Mouse (Mus musculus) neural tube, embryonic 15.5 days (tissue): Measurements from ENCODE around the gene Rabac1. TPM values are rescaled to one million over a fixed set of nuclear protein-coding genes. Genes with fewer than 3 reads are reported as not detected.

Source experiments
- ATAC-seq: fragments of 200-750 bp; cut with Nextera tagmentation; 2 replicates; pipeline ENCODE4 v1.8.0; 2017; ENCODE audit warnings: mild to moderate bottlenecking, moderate TSS enrichment, moderate library complexity; ENCODE audit not compliant: low FRiP score
- H3K27ac ChIP-seq: fragments of 300-500 bp; sonication (generic); replicated peaks from 2 replicates; pipeline ENCODE4 v1.5.1; 2015; ENCODE audit warnings: mild to moderate bottlenecking, inconsistent platforms
- H3K27me3 ChIP-seq: fragments of 300-500 bp; sonication (generic); replicated peaks from 2 replicates; pipeline ENCODE4 v1.6.1; 2015; ENCODE audit warnings: inconsistent platforms
- H3K36me3 ChIP-seq: fragments of 300-500 bp; sonication (generic); 2 replicates; pipeline ENCODE4 v1.6.1; 2015; ENCODE audit warnings: inconsistent platforms
- H3K4me1 ChIP-seq: fragments of 300-500 bp; sonication (generic); 2 replicates; pipeline ENCODE4 v1.6.1; 2015; ENCODE audit warnings: inconsistent platforms
- H3K4me2 ChIP-seq: fragments of 300-500 bp; sonication (generic); 2 replicates; pipeline ENCODE4 v1.6.1; 2015; ENCODE audit warnings: inconsistent platforms, mild to moderate bottlenecking, moderate library complexity
- H3K4me3 ChIP-seq: fragments of 300-500 bp; sonication (generic); replicated peaks from 2 replicates; pipeline ENCODE4 v1.5.1; 2015; ENCODE audit warnings: mild to moderate bottlenecking, inconsistent platforms
- H3K9ac ChIP-seq: fragments of 300-500 bp; sonication (generic); replicated peaks from 2 replicates; pipeline ENCODE4 v1.6.1; 2015; ENCODE audit warnings: mild to moderate bottlenecking, inconsistent platforms
- H3K9me3 ChIP-seq: fragments of 300-500 bp; sonication (generic); replicated peaks from 2 replicates; pipeline ENCODE4 v1.6.1; 2016; ENCODE audit warnings: inconsistent platforms
- WGBS: fragments of 180-500 bp; shearing (Covaris S2); methylation state at CpG from one replicate; pipeline ENCODE4 v1.1.7; 2015; ENCODE audit warnings: mixed read lengths; 5-methylcytosine and 5-hydroxymethylcytosine counted together
- polyA plus RNA-seq: library from polyadenylated mRNA; unstranded; fragments of >200 nt; fragmentation: Nextera tagmentation; extraction: Ambion mirVana; gene quantifications from 2 replicates; pipeline ENCODE4 v1.2.1, GENCODE M21; 2015

Gene Rabac1
- polyA plus RNA-seq, 1 experiment from 2014 or later = 336 TPM

- Histone ChIP-seq H3K4me3 (peak overlapping the region; percentile 78), H3K27ac (peak overlapping the region; percentile 95), H3K4me1 (peaks cover 68% of the 10 kb centered on the region), H3K9ac (peak overlapping the region; percentile 83), H3K27me3 (no peaks in the 10 kb centered on the region), H3K4me2 (peak overlapping the region; percentile 57), H3K9me3 (no peaks in the 10 kb centered on the region), H3K36me3 (peaks cover 13% of the 10 kb centered on the region)
- ATAC-seq = no peak
- 42% methylated on average over 7 of the region's 9 CpGs for WGBS
Observed at GRCm38 (mm10) chr7:25004806-25005205, 32.3 kb upstream of the Rabac1 start.

- peaks cover 59% of the 10 kb centered on the region for H3K4me1 ChIP-seq
Observed at GRCm38 (mm10) chr7:25003820-25004388, 31.4 kb upstream of the Rabac1 start.

DNA sequence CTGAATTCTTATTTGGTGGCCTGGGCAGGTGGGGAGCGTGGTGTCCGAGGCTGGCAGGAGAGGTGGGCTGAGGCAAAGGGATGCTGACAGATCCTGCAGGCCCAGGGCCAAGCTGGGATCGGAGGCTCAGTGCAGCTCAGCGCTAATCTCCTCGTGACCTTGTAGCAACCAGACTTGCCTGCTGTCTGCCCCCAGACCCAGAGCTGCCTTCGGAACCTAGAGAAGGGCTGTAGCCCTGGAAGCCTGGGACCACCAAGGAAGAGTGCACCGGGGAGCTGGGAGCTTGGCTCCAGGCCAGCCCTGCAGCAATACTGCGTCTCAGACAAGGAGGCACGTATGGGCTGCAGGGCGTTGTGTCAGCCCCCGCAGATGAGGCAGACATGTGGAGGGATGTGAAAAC lies 30.7 kb upstream of the Rabac1 start:
- H3K9ac ChIP-seq = peak overlapping the region; percentile 44
- H3K4me3 ChIP-seq = peak overlapping the region; percentile 78
- peaks cover 53% of the 10 kb centered on the region for H3K4me1 ChIP-seq
- H3K9me3 ChIP-seq = no peaks in the 10 kb centered on the region
- 31% methylated on average over 11 of the region's 11 CpGs for WGBS
- H3K36me3 ChIP-seq = peaks cover 24% of the 10 kb centered on the region
- no peaks in the 10 kb centered on the region for H3K27me3 ChIP-seq
- peak overlapping the region; percentile 28; the same call in 1 of the 2 replicates for H3K27ac ChIP-seq
- ATAC-seq = no peak
- H3K4me2 ChIP-seq = peak overlapping the region; percentile 57

More at GRCm38 (mm10) chr7:25003820-25004388, 31.4 kb upstream of the Rabac1 start:
- 74% methylated on average over 8 of the region's 8 CpGs for WGBS
- Histone ChIP-seq H3K9me3 (no peaks in the 10 kb centered on the region), H3K36me3 (peaks cover 19% of the 10 kb centered on the region), H3K4me3 (peak overlapping the region; percentile 78), H3K4me2 (peak overlapping the region; percentile 57), H3K27me3 (no peaks in the 10 kb centered on the region), H3K9ac (peak overlapping the region; percentile 83), H3K27ac (peak overlapping the region; percentile 95)
- ATAC-seq = no peak

- H3K4me2 ChIP-seq = no peak overlapping the region
- H3K4me1 ChIP-seq = peaks cover 28% of the 10 kb centered on the region
- 80% methylated on average over 12 of the region's 12 CpGs for WGBS
- H3K9me3 ChIP-seq = no peaks in the 10 kb centered on the region
- peaks cover 44% of the 10 kb centered on the region for H3K36me3 ChIP-seq
- H3K27me3 ChIP-seq = no peaks in the 10 kb centered on the region
- H3K9ac ChIP-seq = no peak overlapping the region
- H3K27ac ChIP-seq = no peak overlapping the region
- no peak overlapping the region for H3K4me3 ChIP-seq
- ATAC-seq = no peak
Observed at GRCm38 (mm10) chr7:25000711-25001110, 28.2 kb upstream of the Rabac1 start.

DNA sequence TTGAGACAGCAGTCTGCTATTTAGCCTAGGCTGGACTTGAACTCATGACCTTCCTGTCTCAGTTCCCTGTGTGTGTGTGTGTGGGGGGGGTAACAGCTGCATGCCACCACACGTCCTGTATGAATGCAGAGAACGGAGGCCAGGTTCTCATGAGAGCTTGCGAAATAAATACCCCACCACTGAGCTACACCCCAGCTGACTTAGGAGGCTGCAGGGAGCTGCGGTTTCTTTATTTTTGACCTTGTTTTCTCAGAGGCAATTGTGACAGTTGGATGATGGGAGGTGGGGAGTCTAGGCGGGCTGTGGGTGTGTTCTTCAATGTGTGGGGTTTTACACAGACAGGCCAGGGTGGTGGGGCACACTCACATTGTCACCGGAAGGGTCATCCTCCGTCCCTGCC lies 27.7 kb upstream of the Rabac1 start:
- WGBS = 75% methylated on average over 7 of the region's 7 CpGs
- no peaks in the 10 kb centered on the region for H3K9me3 ChIP-seq
- H3K4me2 ChIP-seq = no peak overlapping the region
- no peak for ATAC-seq
- H3K36me3 ChIP-seq = peaks cover 49% of the 10 kb centered on the region
- no peak overlapping the region for H3K9ac ChIP-seq
- peaks cover 25% of the 10 kb centered on the region for H3K4me1 ChIP-seq
- no peaks in the 10 kb centered on the region for H3K27me3 ChIP-seq
- no peak overlapping the region for H3K4me3 ChIP-seq
- no peak overlapping the region for H3K27ac ChIP-seq

DNA sequence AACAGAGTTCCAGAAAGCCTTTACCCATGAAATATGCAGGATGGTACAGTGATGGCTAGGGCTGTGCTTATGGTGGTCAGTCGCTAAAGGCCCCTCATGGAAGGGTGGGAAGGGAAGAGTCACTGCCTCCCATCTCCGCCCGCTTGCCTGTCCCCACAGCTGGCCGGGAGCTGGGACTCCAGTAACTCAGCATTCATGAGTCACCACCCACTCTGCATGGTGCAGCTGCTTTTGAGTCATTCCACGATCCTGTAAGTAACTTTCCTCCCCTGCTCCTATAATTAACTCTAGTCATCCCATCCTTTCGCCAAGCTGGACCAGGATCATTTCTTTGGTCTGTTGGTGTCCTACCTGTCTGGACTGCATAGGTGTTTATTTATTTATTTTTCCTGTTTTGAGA lies 20.5 kb upstream of the Rabac1 start:
- Histone ChIP-seq H3K27me3 (no peaks in the 10 kb centered on the region), H3K4me3 (no peak overlapping the region), H3K27ac (no peak overlapping the region), H3K36me3 (peaks cover 91% of the 10 kb centered on the region), H3K4me2 (no peak overlapping the region), H3K9ac (no peak overlapping the region), H3K9me3 (no peaks in the 10 kb centered on the region), H3K4me1 (no peaks in the 10 kb centered on the region)
- WGBS = 75% methylated on average over 6 of the region's 6 CpGs
- no peak for ATAC-seq

GRCm38 (mm10) chr7:24990478-24990877 lies 17.9 kb upstream of the Rabac1 start:
- Histone ChIP-seq H3K9me3 (no peaks in the 10 kb centered on the region), H3K36me3 (peaks cover 95% of the 10 kb centered on the region), H3K27ac (no peak overlapping the region), H3K9ac (no peak overlapping the region), H3K4me3 (no peak overlapping the region), H3K4me1 (no peaks in the 10 kb centered on the region), H3K4me2 (no peak overlapping the region), H3K27me3 (no peaks in the 10 kb centered on the region)
- no peak for ATAC-seq
- 89% methylated on average over 8 of the region's 8 CpGs for WGBS

- H3K4me2 ChIP-seq = no peak overlapping the region
- no peak overlapping the region for H3K4me3 ChIP-seq
- no peaks in the 10 kb centered on the region for H3K27me3 ChIP-seq
- H3K4me1 ChIP-seq = no peaks in the 10 kb centered on the region
- WGBS = 88% methylated on average over 14 of the region's 14 CpGs
- no peak overlapping the region for H3K27ac ChIP-seq
- H3K36me3 ChIP-seq = peaks cover 93% of the 10 kb centered on the region
- ATAC-seq = no peak
- no peak overlapping the region for H3K9ac ChIP-seq
- no peaks in the 10 kb centered on the region for H3K9me3 ChIP-seq
Observed at GRCm38 (mm10) chr7:24987941-24988340, 15.4 kb upstream of the Rabac1 start.

- H3K27ac ChIP-seq = no peak overlapping the region
- H3K9ac ChIP-seq = no peak overlapping the region
- ATAC-seq = no peak
- H3K4me1 ChIP-seq = no peaks in the 10 kb centered on the region
- H3K9me3 ChIP-seq = no peaks in the 10 kb centered on the region
- 75% methylated on average over 5 of the region's 5 CpGs for WGBS
- H3K4me3 ChIP-seq = no peak overlapping the region
- no peak overlapping the region for H3K4me2 ChIP-seq
- H3K27me3 ChIP-seq = no peaks in the 10 kb centered on the region
- peaks cover 97% of the 10 kb centered on the region for H3K36me3 ChIP-seq
Observed at GRCm38 (mm10) chr7:24985799-24986198, 13.2 kb upstream of the Rabac1 start.

- no peak overlapping the region for H3K27ac ChIP-seq
- no peaks in the 10 kb centered on the region for H3K4me1 ChIP-seq
- 94% methylated on average over 2 of the region's 2 CpGs for WGBS
- no peaks in the 10 kb centered on the region for H3K27me3 ChIP-seq
- no peaks in the 10 kb centered on the region for H3K9me3 ChIP-seq
- no peak overlapping the region for H3K4me2 ChIP-seq
- peaks cover 97% of the 10 kb centered on the region for H3K36me3 ChIP-seq
- ATAC-seq = no peak
- no peak overlapping the region for H3K4me3 ChIP-seq
- H3K9ac ChIP-seq = no peak overlapping the region
Observed at GRCm38 (mm10) chr7:24984307-24984706, 11.8 kb upstream of the Rabac1 start.

DNA sequence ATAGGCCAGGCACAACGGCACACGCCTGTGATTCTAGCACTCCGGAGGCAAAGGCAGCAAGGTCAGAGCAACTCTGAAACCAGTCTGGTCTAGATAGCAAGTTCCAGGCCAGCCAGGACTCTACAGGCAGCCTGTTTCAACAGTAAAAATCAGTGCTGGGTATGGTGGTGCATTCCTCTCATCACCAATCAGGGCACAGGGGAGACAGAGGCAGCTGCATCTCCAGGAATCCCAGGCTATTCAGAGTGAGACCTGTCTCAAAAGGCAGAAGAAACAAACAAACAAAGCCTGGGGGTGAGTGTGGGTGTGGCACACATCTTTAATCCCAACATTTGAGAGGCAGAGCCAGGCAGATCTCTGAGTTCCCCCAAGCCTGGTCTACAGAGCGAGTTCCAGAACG lies 10.8 kb upstream of the Rabac1 start:
- H3K9me3 ChIP-seq = no peaks in the 10 kb centered on the region
- H3K4me1 ChIP-seq = no peaks in the 10 kb centered on the region
- ATAC-seq = no peak
- no peaks in the 10 kb centered on the region for H3K27me3 ChIP-seq
- H3K4me3 ChIP-seq = no peak overlapping the region
- peaks cover 97% of the 10 kb centered on the region for H3K36me3 ChIP-seq
- no peak overlapping the region for H3K27ac ChIP-seq
- no peak overlapping the region for H3K9ac ChIP-seq
- H3K4me2 ChIP-seq = no peak overlapping the region
- 89% methylated on average over 5 of the region's 5 CpGs for WGBS

DNA sequence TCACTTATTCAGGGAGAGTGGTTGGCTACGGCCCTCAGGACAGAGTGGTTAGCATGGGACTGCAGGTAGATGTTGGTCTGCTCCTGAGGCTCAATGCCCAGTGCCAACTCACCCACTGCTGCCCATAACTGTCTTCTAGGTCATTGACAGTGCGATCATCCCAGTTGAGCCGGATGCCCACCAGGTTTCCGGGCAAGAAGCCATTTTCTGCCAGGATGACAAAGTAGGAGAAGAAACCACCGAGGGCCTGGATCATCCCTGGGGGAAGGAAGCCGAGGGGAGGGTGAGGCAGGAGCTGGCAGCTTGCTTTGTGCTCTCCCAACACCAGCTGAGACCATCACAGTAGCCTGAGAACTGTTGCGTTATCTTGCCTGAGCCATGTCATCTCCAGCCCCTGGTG lies 7.9 kb upstream of the Rabac1 start:
- Histone ChIP-seq H3K9me3 (no peaks in the 10 kb centered on the region), H3K36me3 (peaks cover 80% of the 10 kb centered on the region), H3K4me3 (no peak overlapping the region), H3K4me1 (no peaks in the 10 kb centered on the region), H3K4me2 (no peak overlapping the region), H3K27ac (no peak overlapping the region), H3K9ac (no peak overlapping the region), H3K27me3 (no peaks in the 10 kb centered on the region)
- 82% methylated on average over 7 of the region's 7 CpGs for WGBS
- no peak for ATAC-seq
